Mouse (Mus musculus): ENCODE data around the gene Grk2. TPM values are rescaled to one million over a fixed set of nuclear protein-coding genes. Genes with fewer than 3 reads are reported as not detected.
"Not testable (repeated sequence)": the region's sequence is repeated elsewhere in the genome, so short reads cannot be mapped to it uniquely, and the experiment has no call there.

Gene Grk2
- polyA plus RNA-seq, 1 experiment from 2014 or later: 24.4 TPM

- no peak for ATAC-seq (ENCODE audit: insufficient number of reproducible peaks, low FRiP score, low TSS enrichment, low read depth)
- Histone ChIP-seq H3K4me2 (replicated peaks) (no peak overlapping the region), H3K27ac (replicated peaks) (no peak overlapping the region), H3K36me3 (peaks cover 7% of the 10 kb centered on the region), H3K9ac (no peak overlapping the region), H3K4me1 (peaks cover 14% of the 10 kb centered on the region), H3K9me3 (replicated peaks) (no peaks in the 10 kb centered on the region), H3K27me3 (0 out of 2 replicates have a peak, but pooled peaks cover 4% of the 10 kb centered on the region), H3K4me3 (replicated peaks) (no peak overlapping the region)
- WGBS: 93% methylated on average over 6 of the region's 6 CpGs
Measured at GRCm38 (mm10) chr19:4264171-4264780, 41.7 kb downstream of the Grk2 start.

- 62% methylated on average over 14 of the region's 14 CpGs for WGBS
- peaks cover 10% of the 10 kb centered on the region for H3K4me1 ChIP-seq
- no peak overlapping the region for H3K9ac ChIP-seq
- no peak overlapping the region for H3K4me2 ChIP-seq (replicated peaks)
- H3K27me3 ChIP-seq: 0 out of 2 replicates have a peak, but pooled peaks cover 4% of the 10 kb centered on the region
- no peak for ATAC-seq (ENCODE audit: insufficient number of reproducible peaks, low FRiP score, low TSS enrichment, low read depth)
- no peak overlapping the region for H3K4me3 ChIP-seq (replicated peaks)
- peaks cover 7% of the 10 kb centered on the region for H3K36me3 ChIP-seq
- H3K9me3 ChIP-seq (replicated peaks): no peaks in the 10 kb centered on the region
- no peak overlapping the region for H3K27ac ChIP-seq (replicated peaks)
Measured at GRCm38 (mm10) chr19:4263702-4264101, 42.3 kb downstream of the Grk2 start.

GRCm38 (mm10) chr19:4262756-4263155 is 43.3 kb downstream of the Grk2 start:
- no peaks in the 10 kb centered on the region for H3K9me3 ChIP-seq (replicated peaks)
- H3K4me1 ChIP-seq: peaks cover 4% of the 10 kb centered on the region
- H3K4me2 ChIP-seq (replicated peaks): no peak overlapping the region
- H3K4me3 ChIP-seq (replicated peaks): no peak overlapping the region
- H3K9ac ChIP-seq: no peak overlapping the region
- no peaks in the 10 kb centered on the region for H3K27me3 ChIP-seq
- H3K27ac ChIP-seq (replicated peaks): no peak overlapping the region
- 73% methylated on average over 6 of the region's 6 CpGs for WGBS
- ATAC-seq (ENCODE audit: insufficient number of reproducible peaks, low FRiP score, low TSS enrichment, low read depth): no peak
- peaks cover 7% of the 10 kb centered on the region for H3K36me3 ChIP-seq

GRCm38 (mm10) chr19:4261038-4261698 is 44.9 kb downstream of the Grk2 start:
- no peak overlapping the region for H3K4me3 ChIP-seq (replicated peaks)
- H3K9me3 ChIP-seq (replicated peaks): no peaks in the 10 kb centered on the region
- no peak for ATAC-seq (ENCODE audit: insufficient number of reproducible peaks, low FRiP score, low TSS enrichment, low read depth)
- H3K27me3 ChIP-seq: no peaks in the 10 kb centered on the region
- no peak overlapping the region for H3K4me2 ChIP-seq (replicated peaks)
- no peak overlapping the region for H3K27ac ChIP-seq (replicated peaks)
- 53% methylated on average over 8 of the region's 8 CpGs for WGBS
- peaks cover 10% of the 10 kb centered on the region; the same call in 1 of the 2 replicates for H3K4me1 ChIP-seq
- peaks cover 7% of the 10 kb centered on the region for H3K36me3 ChIP-seq
- H3K9ac ChIP-seq: no peak overlapping the region

GRCm38 (mm10) chr19:4257897-4258252 is 48.1 kb downstream of the Grk2 start:
- H3K27me3 ChIP-seq: no peaks in the 10 kb centered on the region
- peak overlapping the region; percentile 41 for H3K9ac ChIP-seq
- H3K9me3 ChIP-seq (replicated peaks): no peaks in the 10 kb centered on the region
- H3K36me3 ChIP-seq: no peaks in the 10 kb centered on the region
- H3K4me3 ChIP-seq (replicated peaks): peak overlapping the region; percentile 54
- H3K27ac ChIP-seq (replicated peaks): no peak overlapping the region
- peak overlapping the region; percentile 75 for H3K4me2 ChIP-seq (replicated peaks)
- WGBS: 18% methylated on average over 12 of the region's 12 CpGs
- ATAC-seq (ENCODE audit: insufficient number of reproducible peaks, low FRiP score, low TSS enrichment, low read depth): 0 out of 2 replicates have a peak, but pooled peaks have one; percentile 6
- H3K4me1 ChIP-seq: peaks cover 10% of the 10 kb centered on the region; the same call in 1 of the 2 replicates

- Histone ChIP-seq H3K4me2 (replicated peaks) (peak overlapping the region; percentile 75), H3K4me3 (replicated peaks) (peak overlapping the region; percentile 54), H3K9me3 (replicated peaks) (no peaks in the 10 kb centered on the region), H3K36me3 (no peaks in the 10 kb centered on the region), H3K27ac (replicated peaks) (no peak overlapping the region), H3K27me3 (no peaks in the 10 kb centered on the region), H3K9ac (peak overlapping the region; percentile 41), H3K4me1 (peaks cover 10% of the 10 kb centered on the region; the same call in 1 of the 2 replicates)
- under 1% methylated on average over 41 of the region's 41 CpGs for WGBS
- ATAC-seq (ENCODE audit: insufficient number of reproducible peaks, low FRiP score, low TSS enrichment, low read depth): peak; percentile 89
Measured at GRCm38 (mm10) chr19:4257216-4257896, 48.7 kb downstream of the Grk2 start.

- H3K27ac ChIP-seq (replicated peaks): no peak overlapping the region
- H3K4me3 ChIP-seq (replicated peaks): no peak overlapping the region
- peaks cover 10% of the 10 kb centered on the region; the same call in 1 of the 2 replicates for H3K4me1 ChIP-seq
- ATAC-seq (ENCODE audit: insufficient number of reproducible peaks, low FRiP score, low TSS enrichment, low read depth): no peak
- H3K4me2 ChIP-seq (replicated peaks): no peak overlapping the region
- no peaks in the 10 kb centered on the region for H3K27me3 ChIP-seq
- H3K9me3 ChIP-seq (replicated peaks): no peaks in the 10 kb centered on the region
- no peak overlapping the region for H3K9ac ChIP-seq
- no peaks in the 10 kb centered on the region for H3K36me3 ChIP-seq
- 76% methylated on average over 11 of the region's 11 CpGs for WGBS
Measured at GRCm38 (mm10) chr19:4255583-4256162, 50.3 kb downstream of the Grk2 start.

GRCm38 (mm10) chr19:4254230-4254629 is 51.8 kb downstream of the Grk2 start:
- ATAC-seq (ENCODE audit: insufficient number of reproducible peaks, low FRiP score, low TSS enrichment, low read depth): no peak
- Histone ChIP-seq H3K27me3 (no peaks in the 10 kb centered on the region), H3K4me3 (replicated peaks) (no peak overlapping the region), H3K9me3 (replicated peaks) (no peaks in the 10 kb centered on the region), H3K27ac (replicated peaks) (no peak overlapping the region), H3K36me3 (no peaks in the 10 kb centered on the region), H3K4me1 (peaks cover 10% of the 10 kb centered on the region; the same call in 1 of the 2 replicates), H3K9ac (no peak overlapping the region), H3K4me2 (replicated peaks) (no peak overlapping the region)
- WGBS: 87% methylated on average over 7 of the region's 7 CpGs

- H3K4me2 ChIP-seq (replicated peaks); H3K9me3 ChIP-seq (replicated peaks); ATAC-seq (ENCODE audit: insufficient number of reproducible peaks, low FRiP score, low TSS enrichment, low read depth); H3K4me3 ChIP-seq (replicated peaks); H3K36me3 ChIP-seq; H3K27me3 ChIP-seq; H3K9ac ChIP-seq; H3K4me1 ChIP-seq; H3K27ac ChIP-seq (replicated peaks): not testable (repeated sequence)
- 63% methylated on average over 1 of the region's 1 CpGs for WGBS
Measured at GRCm38 (mm10) chr19:4248683-4249082, 57.3 kb downstream of the Grk2 start.

GRCm38 (mm10) chr19:4247010-4247409 is 59.0 kb downstream of the Grk2 start:
- no peaks in the 10 kb centered on the region for H3K4me1 ChIP-seq
- no peaks in the 10 kb centered on the region for H3K27me3 ChIP-seq
- H3K4me3 ChIP-seq (replicated peaks): no peak overlapping the region
- WGBS: 48% methylated on average over 1 of the region's 1 CpGs
- ATAC-seq (ENCODE audit: insufficient number of reproducible peaks, low FRiP score, low TSS enrichment, low read depth): no peak
- H3K4me2 ChIP-seq (replicated peaks): no peak overlapping the region
- no peaks in the 10 kb centered on the region for H3K9me3 ChIP-seq (replicated peaks)
- H3K36me3 ChIP-seq: no peaks in the 10 kb centered on the region
- H3K9ac ChIP-seq: no peak overlapping the region
- no peak overlapping the region for H3K27ac ChIP-seq (replicated peaks)

GRCm38 (mm10) chr19:4244775-4245174 is 61.2 kb downstream of the Grk2 start:
- H3K36me3 ChIP-seq: no peaks in the 10 kb centered on the region
- ATAC-seq (ENCODE audit: insufficient number of reproducible peaks, low FRiP score, low TSS enrichment, low read depth): no peak
- 77% methylated on average over 6 of the region's 6 CpGs for WGBS
- no peaks in the 10 kb centered on the region for H3K27me3 ChIP-seq
- H3K4me1 ChIP-seq: no peaks in the 10 kb centered on the region
- H3K9me3 ChIP-seq (replicated peaks): no peaks in the 10 kb centered on the region
- H3K4me2 ChIP-seq (replicated peaks): no peak overlapping the region
- H3K4me3 ChIP-seq (replicated peaks): no peak overlapping the region
- H3K27ac ChIP-seq (replicated peaks): no peak overlapping the region
- no peak overlapping the region for H3K9ac ChIP-seq
